Mouse (Mus musculus) hindbrain, embryonic 12.5 days (tissue): Measurements from ENCODE around the gene Rsad2. TPM values are rescaled to one million over a fixed set of nuclear protein-coding genes. Genes with fewer than 3 reads are reported as not detected.

ENCODE experiments used
- microRNA-seq: library from miRNA; unstranded; fragments of <30 nt; microRNA quantifications from one replicate; pipeline ENCODE4, GENCODE M21; 2017
- polyA plus RNA-seq: library from polyadenylated mRNA; unstranded; fragments of >200 nt; fragmentation: Nextera tagmentation; extraction: Ambion mirVana; gene quantifications from 2 replicates; pipeline ENCODE4 v1.2.1, GENCODE M21; 2016

The Rsad2 gene
- polyA plus RNA-seq, 1 experiment from 2014 or later: 0.70 TPM

Small RNA genes lying within 50 kb of the gene (microRNA-seq; reads per million reads assigned to microRNA genes)
- 2.4 reads per million for gene Mir6538

Other genes starting within 250 kb of the Rsad2 start
- gene Rnf144a, start 41.2 kb downstream of the Rsad2 start, polyA plus RNA-seq: 40.0 and 43.2 TPM in 2 replicates
- gene Cmpk2, start 12.8 kb upstream of the Rsad2 start, polyA plus RNA-seq: 7.6 and 8.8 TPM in 2 replicates